Mouse (Mus musculus) G1E (cell line): ENCODE results near the gene Polr3f.

Experiments
- CTCF ChIP-seq: IDR thresholded peaks from 2 replicates; pipeline ENCODE4 v1.5.1; 2012; ENCODE audit warnings: low read depth, low read length, inconsistent platforms, mixed read lengths
- GATA1 ChIP-seq: IDR thresholded peaks from 2 replicates; pipeline ENCODE4 v1.6.1; 2012; ENCODE audit warnings: borderline replicate concordance, low read length, inconsistent platforms, mixed read lengths
- GATA2 ChIP-seq: IDR thresholded peaks from 2 replicates; pipeline ENCODE4 v1.6.1; 2012; ENCODE audit warnings: low read depth, low read length, inconsistent platforms, borderline replicate concordance
- POLR2AphosphoS5 ChIP-seq: IDR thresholded peaks from 2 replicates; pipeline ENCODE4 v1.6.1; 2012; ENCODE audit warnings: low read depth, low read length, inconsistent platforms; ENCODE audit not compliant: insufficient replicate concordance
- TAL1 ChIP-seq: conservative IDR thresholded peaks from 2 replicates; pipeline ENCODE4 v1.6.1; 2012; ENCODE audit warnings: low read depth, low read length, inconsistent platforms, mixed read lengths

DNA sequence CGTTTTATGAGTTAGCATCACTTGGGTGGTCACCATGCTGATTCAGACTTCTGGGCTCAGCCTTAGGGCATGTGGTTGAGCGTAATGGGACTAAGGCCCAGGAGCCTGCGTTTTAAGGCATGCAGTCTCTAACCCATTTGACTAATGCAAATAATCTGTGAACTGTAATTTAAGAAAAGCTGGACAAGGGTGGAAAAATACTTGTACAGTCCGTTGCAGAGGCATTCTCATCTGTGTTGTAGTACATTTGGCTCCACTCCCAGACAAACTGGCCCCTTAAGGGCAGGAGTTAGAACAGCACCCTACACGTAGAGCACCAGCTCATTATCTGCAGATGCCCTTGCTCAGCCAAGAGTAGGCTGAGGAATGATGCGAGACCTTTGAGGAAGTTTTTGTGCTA, 17.1 kb downstream of the Polr3f start:
- no peak for TF ChIP-seq CTCF
- TF ChIP-seq TAL1: no peak
- TF ChIP-seq GATA1: no peak
- TF ChIP-seq GATA2: no peak
- no peak for TF ChIP-seq POLR2AphosphoS5
